Mouse (Mus musculus) limb, embryonic 12.5 days (tissue): ENCODE results near the gene Ldb2. TPM values are rescaled to one million over a fixed set of nuclear protein-coding genes. Genes with fewer than 3 reads are reported as not detected.
A peak's percentile ranks its signal among the peaks of the same experiment; 100 is the strongest.

Experiments
- ATAC-seq: fragments of 200-750 bp; cut with Nextera tagmentation; 2 replicates; pipeline ENCODE4 v1.8.0; 2017; ENCODE audit warnings: low read depth, moderate TSS enrichment; ENCODE audit not compliant: insufficient number of reproducible peaks, insufficient read depth, low FRiP score, low TSS enrichment
- H3K27ac ChIP-seq: fragments of 300-500 bp; sonication (generic); 2 replicates; pipeline ENCODE4 v1.5.1; 2016; ENCODE audit warnings: mild to moderate bottlenecking, moderate library complexity
- H3K27me3 ChIP-seq: fragments of 300-500 bp; sonication (generic); 2 replicates; pipeline ENCODE4 v1.6.1; 2016; ENCODE audit warnings: mild to moderate bottlenecking, moderate library complexity
- H3K36me3 ChIP-seq: fragments of 300-500 bp; sonication (generic); 2 replicates; pipeline ENCODE4 v1.6.1; 2016; ENCODE audit warnings: mild to moderate bottlenecking, moderate library complexity
- H3K4me1 ChIP-seq: fragments of 300-500 bp; sonication (generic); replicated peaks from 2 replicates; pipeline ENCODE4 v1.6.1; 2016
- H3K4me2 ChIP-seq: fragments of 300-500 bp; sonication (generic); 2 replicates; pipeline ENCODE4 v1.6.1; 2016; ENCODE audit warnings: mild to moderate bottlenecking, moderate library complexity
- H3K4me3 ChIP-seq: fragments of 300-500 bp; sonication (generic); replicated peaks from 2 replicates; pipeline ENCODE4 v1.5.1; 2016; ENCODE audit warnings: mild to moderate bottlenecking
- H3K9ac ChIP-seq: fragments of 300-500 bp; sonication (generic); replicated peaks from 2 replicates; pipeline ENCODE4 v1.6.1; 2016; ENCODE audit warnings: mild to moderate bottlenecking, moderate library complexity
- H3K9me3 ChIP-seq: fragments of 300-500 bp; sonication (generic); 2 replicates; pipeline ENCODE4 v1.6.1; 2016; ENCODE audit warnings: mild to moderate bottlenecking, moderate library complexity
- WGBS: fragments of 180-500 bp; shearing (Covaris S2); methylation state at CpG from one replicate; pipeline ENCODE4 v1.1.7; 2016; 5-methylcytosine and 5-hydroxymethylcytosine counted together
- polyA plus RNA-seq: library from polyadenylated mRNA; unstranded; fragments of >200 nt; fragmentation: Nextera tagmentation; extraction: Ambion mirVana; gene quantifications from 2 replicates; pipeline ENCODE4 v1.2.1, GENCODE M21; 2016

Gene Ldb2
- polyA plus RNA-seq, 1 experiment from 2014 or later: 41.7 TPM

DNA sequence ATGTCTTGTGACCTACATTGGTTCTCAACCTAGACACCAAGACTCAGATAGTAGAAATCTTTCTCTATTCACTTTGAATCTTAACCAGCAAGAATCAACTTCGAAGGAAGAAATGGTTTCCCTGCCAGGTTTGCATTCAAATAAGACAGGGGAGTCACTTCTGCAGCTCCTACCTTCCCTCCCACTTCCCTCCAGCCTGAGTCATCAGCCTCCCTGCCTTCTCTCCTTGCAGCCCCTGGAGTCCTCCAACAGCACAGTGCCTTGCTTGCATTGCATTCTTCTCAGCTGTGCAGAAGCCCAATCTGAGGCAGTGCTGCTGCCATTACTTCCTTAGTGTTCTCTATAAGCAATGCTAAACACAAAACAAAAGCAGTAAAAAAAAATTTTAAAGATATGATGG lies 79.6 kb downstream of the Ldb2 start:
- H3K4me2 ChIP-seq: no peak overlapping the region
- 81% methylated on average over 1 of the region's 1 CpGs for WGBS
- H3K4me3 ChIP-seq: no peak overlapping the region
- H3K27ac ChIP-seq: no peak overlapping the region
- no peaks in the 10 kb centered on the region for H3K9me3 ChIP-seq
- peaks cover 8% of the 10 kb centered on the region for H3K4me1 ChIP-seq
- ATAC-seq: no peak
- no peaks in the 10 kb centered on the region for H3K27me3 ChIP-seq
- no peak overlapping the region for H3K9ac ChIP-seq
- no peaks in the 10 kb centered on the region for H3K36me3 ChIP-seq

- no peak overlapping the region for H3K4me2 ChIP-seq
- peaks cover 22% of the 10 kb centered on the region for H3K4me1 ChIP-seq
- no peaks in the 10 kb centered on the region for H3K36me3 ChIP-seq
- WGBS: 44% methylated on average over 4 of the region's 4 CpGs
- H3K27ac ChIP-seq: no peak overlapping the region
- ATAC-seq: no peak
- no peaks in the 10 kb centered on the region for H3K9me3 ChIP-seq
- no peaks in the 10 kb centered on the region for H3K27me3 ChIP-seq
- H3K9ac ChIP-seq: no peak overlapping the region
- no peak overlapping the region for H3K4me3 ChIP-seq
These were observed 85.0 kb downstream of the Ldb2 start for GRCm38 (mm10) chr5:44714508-44714907.

DNA sequence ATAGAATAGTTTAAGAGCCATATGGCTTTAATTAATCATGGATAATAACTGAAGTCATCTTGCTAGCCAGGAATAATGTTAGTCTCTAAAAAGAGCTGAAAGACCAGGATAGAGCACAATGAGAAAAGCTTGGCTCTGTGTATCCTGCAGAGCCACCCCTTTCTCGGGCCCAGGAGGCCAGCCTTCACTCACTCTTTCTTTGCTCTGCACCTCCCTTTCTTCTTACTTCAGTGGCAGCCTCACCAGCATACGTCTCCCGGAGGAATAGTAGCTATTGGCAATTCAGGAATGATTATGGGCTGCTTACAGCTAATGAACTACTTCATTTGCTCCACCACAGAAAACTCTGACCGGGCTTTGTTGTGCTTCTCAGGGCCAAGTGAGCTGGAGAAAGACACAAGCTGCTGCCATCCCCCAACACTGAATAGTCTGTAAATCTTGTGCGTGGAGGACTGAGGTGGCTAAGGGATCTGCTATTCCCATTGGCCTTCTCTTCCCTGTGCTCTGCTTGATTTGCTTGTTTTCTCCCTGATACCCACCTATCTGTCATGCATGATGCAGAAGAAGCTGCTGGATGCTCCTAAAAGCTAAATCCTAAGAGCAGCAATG lies 86.2 kb downstream of the Ldb2 start:
- Histone ChIP-seq H3K9me3 (no peaks in the 10 kb centered on the region), H3K4me3 (no peak overlapping the region), H3K9ac (no peak overlapping the region; the same call in 1 of the 2 replicates), H3K36me3 (no peaks in the 10 kb centered on the region), H3K4me2 (no peak overlapping the region), H3K27ac (peak overlapping the region; percentile 56; the same call in 1 of the 2 replicates), H3K27me3 (no peaks in the 10 kb centered on the region), H3K4me1 (peaks cover 22% of the 10 kb centered on the region)
- WGBS: 27% methylated on average over 5 of the region's 5 CpGs
- ATAC-seq: no peak

GRCm38 (mm10) chr5:44711211-44711610 lies 88.3 kb downstream of the Ldb2 start:
- Histone ChIP-seq H3K27me3 (no peaks in the 10 kb centered on the region), H3K36me3 (no peaks in the 10 kb centered on the region), H3K9me3 (no peaks in the 10 kb centered on the region), H3K4me1 (peaks cover 30% of the 10 kb centered on the region), H3K4me3 (no peak overlapping the region), H3K27ac (no peak overlapping the region), H3K4me2 (no peak overlapping the region), H3K9ac (no peak overlapping the region)
- WGBS: 78% methylated on average over 5 of the region's 5 CpGs
- ATAC-seq: no peak

DNA sequence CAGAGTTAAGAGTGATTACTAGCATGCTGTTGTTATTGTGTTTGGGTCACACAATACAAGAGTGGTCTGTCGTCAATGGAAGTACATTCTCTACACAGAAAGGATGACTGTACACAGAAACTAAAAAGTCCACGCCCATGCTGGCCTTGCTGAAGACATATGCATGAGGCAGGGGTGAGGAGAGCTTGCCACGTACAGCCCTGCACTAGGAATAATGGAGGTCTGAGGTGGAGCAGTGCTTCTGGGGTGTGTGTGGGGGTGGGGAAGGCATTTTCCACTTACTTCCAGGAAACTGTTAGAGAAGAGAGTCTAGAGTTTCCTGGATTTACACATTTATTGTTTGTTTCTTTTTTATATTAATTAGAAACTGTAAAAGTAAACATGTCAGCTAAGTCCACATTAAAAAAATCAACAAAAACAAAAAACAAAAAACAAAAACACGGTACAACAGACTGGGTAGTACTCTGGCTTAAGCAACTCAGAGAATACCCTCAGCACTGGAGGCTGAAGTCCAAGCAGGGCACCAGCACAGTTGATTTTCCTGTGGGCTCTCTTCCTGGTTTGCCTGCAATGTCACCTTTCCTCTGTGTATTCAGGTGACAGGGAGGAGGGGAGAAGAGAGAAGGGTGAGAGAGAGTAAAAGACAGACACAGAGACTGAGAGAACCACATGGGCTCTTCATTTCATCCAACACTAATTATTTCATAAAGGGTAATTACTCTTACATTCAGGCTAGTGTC lies 89.2 kb downstream of the Ldb2 start:
- ATAC-seq: no peak
- 74% methylated on average over 4 of the region's 4 CpGs for WGBS
- H3K4me3 ChIP-seq: no peak overlapping the region
- no peaks in the 10 kb centered on the region for H3K9me3 ChIP-seq
- peaks cover 30% of the 10 kb centered on the region for H3K4me1 ChIP-seq
- no peaks in the 10 kb centered on the region for H3K36me3 ChIP-seq
- H3K27ac ChIP-seq: no peak overlapping the region
- H3K9ac ChIP-seq: no peak overlapping the region
- no peak overlapping the region for H3K4me2 ChIP-seq
- H3K27me3 ChIP-seq: no peaks in the 10 kb centered on the region

- WGBS: 83% methylated on average over 2 of the region's 2 CpGs
- H3K36me3 ChIP-seq: no peaks in the 10 kb centered on the region
- H3K27me3 ChIP-seq: no peaks in the 10 kb centered on the region
- no peak overlapping the region for H3K4me2 ChIP-seq
- H3K9ac ChIP-seq: no peak overlapping the region
- no peaks in the 10 kb centered on the region for H3K9me3 ChIP-seq
- ATAC-seq: no peak
- peaks cover 21% of the 10 kb centered on the region for H3K4me1 ChIP-seq
- H3K27ac ChIP-seq: no peak overlapping the region
- H3K4me3 ChIP-seq: no peak overlapping the region
These were observed 90.2 kb downstream of the Ldb2 start for GRCm38 (mm10) chr5:44709276-44709675.

DNA sequence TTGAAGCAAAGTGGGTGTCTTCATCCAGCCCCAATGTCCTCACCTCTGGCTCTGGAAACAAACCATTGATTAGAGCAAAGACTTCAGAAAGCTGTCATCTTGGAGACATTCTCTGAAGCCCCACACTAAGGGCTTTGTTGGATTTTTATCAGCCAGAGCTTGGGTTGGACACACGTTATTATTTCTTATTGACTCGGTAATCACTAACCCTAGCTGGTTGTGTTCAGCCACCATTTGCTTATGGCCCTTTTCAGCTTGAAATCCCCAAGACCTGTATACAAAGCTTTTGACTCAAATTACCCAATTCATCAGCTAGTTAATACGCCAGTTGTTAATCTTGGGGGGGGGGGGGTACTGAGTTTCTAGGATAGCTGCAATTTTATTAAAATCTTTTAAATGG lies 91.5 kb downstream of the Ldb2 start:
- H3K36me3 ChIP-seq: no peaks in the 10 kb centered on the region
- H3K4me1 ChIP-seq: peaks cover 8% of the 10 kb centered on the region; the same call in 1 of the 2 replicates
- H3K27me3 ChIP-seq: no peaks in the 10 kb centered on the region
- H3K9me3 ChIP-seq: no peaks in the 10 kb centered on the region
- no peak overlapping the region; the same call in 1 of the 2 replicates for H3K27ac ChIP-seq
- no peak overlapping the region for H3K4me2 ChIP-seq
- ATAC-seq: no peak
- H3K4me3 ChIP-seq: no peak overlapping the region
- H3K9ac ChIP-seq: no peak overlapping the region
- 76% methylated on average over 3 of the region's 3 CpGs for WGBS

DNA sequence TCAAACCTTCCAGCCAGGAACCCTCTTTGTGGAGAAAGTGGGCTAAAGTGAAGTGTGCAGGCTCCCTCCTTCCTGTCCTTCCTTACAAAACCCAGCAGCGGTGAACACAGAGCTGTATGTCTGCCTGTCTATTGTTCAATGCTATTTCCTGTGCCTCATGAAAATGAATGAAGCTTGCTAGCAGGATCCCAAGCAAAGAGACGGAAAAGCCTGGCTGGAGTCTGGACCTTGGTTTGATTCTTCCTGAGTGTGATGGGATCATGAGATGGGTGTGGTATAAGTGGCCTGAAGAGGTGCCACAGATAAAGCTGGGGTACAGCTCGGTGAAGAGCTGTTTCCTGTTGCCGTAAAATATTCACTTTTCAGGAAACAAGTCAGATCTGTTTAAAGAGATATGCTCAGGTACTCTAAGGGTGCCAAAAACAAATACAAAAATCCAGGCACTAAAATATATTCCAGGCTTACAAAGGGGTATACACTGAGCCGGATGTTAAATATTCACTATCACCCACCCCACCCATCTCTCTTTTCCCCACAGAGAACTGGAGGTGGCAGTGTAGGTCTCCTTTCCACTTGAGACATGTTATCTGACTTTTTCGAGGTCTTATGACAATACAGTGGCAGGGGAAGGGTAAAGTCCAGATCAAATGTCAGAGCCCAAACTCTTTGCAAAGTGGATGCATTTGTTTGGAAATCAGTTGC lies 92.3 kb downstream of the Ldb2 start:
- ATAC-seq: no peak
- no peak overlapping the region; the same call in 1 of the 2 replicates for H3K27ac ChIP-seq
- 74% methylated on average over 6 of the region's 6 CpGs for WGBS

DNA sequence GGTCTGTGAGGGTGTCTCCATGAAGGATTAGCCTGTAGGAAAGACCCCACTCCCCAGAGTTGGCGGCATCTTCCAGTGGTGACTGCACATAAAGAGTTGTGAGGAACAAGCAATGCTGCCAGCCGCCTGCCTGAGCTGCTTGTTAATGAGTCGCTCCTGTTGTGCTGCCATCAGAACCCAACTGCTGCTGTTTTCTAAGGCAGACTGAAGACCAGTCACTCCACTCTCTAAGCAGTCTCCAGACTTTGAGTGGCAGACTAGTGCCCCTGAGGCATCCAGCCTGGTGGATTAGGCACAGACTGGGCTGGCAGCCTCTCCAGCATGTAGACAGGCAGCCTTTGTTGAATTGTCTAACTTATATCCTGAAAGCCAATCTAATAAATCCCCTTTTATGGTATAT lies 101.5 kb downstream of the Ldb2 start:
- H3K27ac ChIP-seq: no peak overlapping the region; the same call in 1 of the 2 replicates

More for the DNA sequence above, 92.3 kb downstream of the Ldb2 start:
- Histone ChIP-seq H3K27me3 (no peaks in the 10 kb centered on the region), H3K36me3 (no peaks in the 10 kb centered on the region), H3K4me3 (no peak overlapping the region), H3K9ac (no peak overlapping the region), H3K4me1 (peaks cover 8% of the 10 kb centered on the region; the same call in 1 of the 2 replicates), H3K4me2 (no peak overlapping the region), H3K9me3 (no peaks in the 10 kb centered on the region)

GRCm38 (mm10) chr5:44696548-44696947 lies 102.9 kb downstream of the Ldb2 start:
- ATAC-seq: no peak
- WGBS: 63% methylated on average over 7 of the region's 7 CpGs
- H3K9ac ChIP-seq: no peak overlapping the region
- H3K36me3 ChIP-seq: no peaks in the 10 kb centered on the region
- H3K4me1 ChIP-seq: peaks cover 33% of the 10 kb centered on the region
- no peaks in the 10 kb centered on the region for H3K9me3 ChIP-seq
- H3K4me3 ChIP-seq: no peak overlapping the region
- H3K4me2 ChIP-seq: no peak overlapping the region
- 0 out of 2 replicates have a peak overlapping the region, but pooled peaks have one; percentile 7 for H3K27ac ChIP-seq
- no peaks in the 10 kb centered on the region for H3K27me3 ChIP-seq

More for the DNA sequence above, 101.5 kb downstream of the Ldb2 start:
- 0 out of 2 replicates have a peak, but pooled peaks have one; percentile 56 for ATAC-seq
- 63% methylated on average over 3 of the region's 3 CpGs for WGBS
- no peak overlapping the region for H3K4me2 ChIP-seq
- no peaks in the 10 kb centered on the region for H3K9me3 ChIP-seq
- H3K9ac ChIP-seq: no peak overlapping the region
- no peaks in the 10 kb centered on the region for H3K36me3 ChIP-seq
- H3K4me3 ChIP-seq: no peak overlapping the region
- H3K4me1 ChIP-seq: peaks cover 33% of the 10 kb centered on the region
- H3K27me3 ChIP-seq: no peaks in the 10 kb centered on the region

- no peak overlapping the region for H3K4me3 ChIP-seq
- H3K27ac ChIP-seq: no peak overlapping the region
- no peak for ATAC-seq
- H3K9me3 ChIP-seq: no peaks in the 10 kb centered on the region
- WGBS: 66% methylated on average over 5 of the region's 5 CpGs
- H3K36me3 ChIP-seq: no peaks in the 10 kb centered on the region
- H3K27me3 ChIP-seq: no peaks in the 10 kb centered on the region
- peaks cover 31% of the 10 kb centered on the region for H3K4me1 ChIP-seq
- no peak overlapping the region for H3K9ac ChIP-seq
- H3K4me2 ChIP-seq: no peak overlapping the region
These were observed 105.8 kb downstream of the Ldb2 start for GRCm38 (mm10) chr5:44693674-44694073.
